Mouse (Mus musculus): Measurements from ENCODE around the gene Spag7.

Gene Spag7

DNA sequence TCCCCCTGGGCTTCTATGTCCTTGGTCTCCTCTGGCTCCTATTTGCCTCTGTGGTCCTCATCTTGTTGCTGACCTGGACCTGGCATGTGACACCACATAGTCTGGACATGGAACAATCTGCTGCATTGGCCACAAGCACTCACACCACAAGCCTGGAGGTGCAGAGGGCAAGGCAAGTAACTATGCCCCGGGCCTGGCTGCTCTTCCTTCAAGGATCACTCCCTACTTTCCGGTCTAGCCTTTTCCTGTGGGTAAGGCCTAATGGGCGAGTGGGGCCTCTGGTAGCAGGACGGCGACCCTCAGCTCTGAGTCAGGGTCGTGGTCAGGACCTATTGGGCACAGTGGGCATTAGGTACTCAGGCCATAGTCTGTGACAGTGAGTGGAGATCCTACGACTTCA, 28.0 kb downstream of the Spag7 start:
- DNase-seq (ENCODE audit: low spot score): no peak

DNA sequence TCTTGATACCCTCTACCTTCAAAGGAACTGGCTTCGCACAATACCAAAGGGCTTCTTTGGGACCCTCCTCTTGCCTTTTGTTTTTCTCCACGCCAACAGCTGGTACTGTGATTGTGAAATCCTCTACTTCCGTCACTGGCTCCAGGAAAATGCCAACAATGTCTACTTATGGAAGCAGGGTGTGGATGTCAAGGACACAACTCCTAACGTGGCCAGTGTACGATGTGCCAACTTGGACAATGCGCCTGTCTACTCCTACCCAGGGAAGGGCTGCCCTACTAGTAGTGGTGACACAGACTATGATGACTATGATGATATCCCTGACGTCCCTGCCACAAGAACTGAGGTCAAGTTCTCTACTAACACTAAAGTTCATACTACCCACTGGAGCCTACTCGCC, 29.2 kb downstream of the Spag7 start:
- no peak for DNase-seq (ENCODE audit: low spot score)

DNA sequence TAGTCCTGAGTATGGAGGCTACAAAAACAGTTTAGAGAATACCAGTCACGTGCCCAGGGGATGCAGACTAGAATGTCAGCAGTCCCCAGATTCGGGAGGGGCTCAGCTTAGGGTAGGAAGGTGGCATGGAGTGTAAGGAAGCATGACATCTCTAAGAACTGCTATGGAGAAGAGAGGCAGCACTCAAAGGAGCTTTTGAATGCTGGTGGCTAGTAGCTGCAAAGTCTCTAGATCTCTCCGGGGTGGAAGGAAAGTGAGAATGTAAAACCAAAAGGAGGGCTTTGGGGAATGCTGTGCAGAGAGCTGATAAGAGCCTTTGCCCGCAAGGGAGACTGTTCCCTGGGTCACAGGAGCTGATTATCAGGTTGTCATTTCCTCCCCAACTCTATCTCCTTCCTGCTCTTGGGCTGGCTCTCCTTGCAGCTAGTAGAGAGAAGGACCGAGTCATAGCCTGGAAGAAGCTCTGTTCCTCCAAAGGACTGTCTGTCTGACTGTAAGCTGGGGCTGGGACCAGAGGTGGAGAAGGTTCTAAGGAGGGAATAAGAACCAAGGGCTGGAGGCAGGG, 30.4 kb downstream of the Spag7 start, which contains the start of gene Gp1ba:
Gene Gp1ba (plus strand): TSS at position 409 of the 565 bp plus-strand sequence.
- no peak for DNase-seq (ENCODE audit: low spot score)

DNA sequence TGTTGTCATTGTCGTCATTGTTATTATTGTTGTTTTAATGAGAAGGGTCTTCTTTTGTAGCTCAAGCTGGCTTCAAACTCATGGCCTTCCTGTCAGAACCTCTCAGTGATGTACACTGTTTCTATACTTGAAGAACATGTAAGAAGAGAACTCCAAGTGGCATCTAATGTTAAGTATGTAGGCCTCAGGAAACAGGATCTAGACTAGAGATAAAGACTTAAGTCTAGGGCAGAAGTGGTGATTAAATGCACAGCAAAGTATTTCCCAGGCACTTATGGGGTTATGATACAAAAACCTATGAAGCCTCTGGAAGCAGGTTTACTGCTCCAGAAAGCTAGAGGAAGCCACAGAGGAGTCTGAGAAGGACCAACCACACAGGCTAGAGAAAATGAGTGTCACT, 30.9 kb downstream of the Spag7 start:
- no peak for DNase-seq (ENCODE audit: low spot score)

DNA sequence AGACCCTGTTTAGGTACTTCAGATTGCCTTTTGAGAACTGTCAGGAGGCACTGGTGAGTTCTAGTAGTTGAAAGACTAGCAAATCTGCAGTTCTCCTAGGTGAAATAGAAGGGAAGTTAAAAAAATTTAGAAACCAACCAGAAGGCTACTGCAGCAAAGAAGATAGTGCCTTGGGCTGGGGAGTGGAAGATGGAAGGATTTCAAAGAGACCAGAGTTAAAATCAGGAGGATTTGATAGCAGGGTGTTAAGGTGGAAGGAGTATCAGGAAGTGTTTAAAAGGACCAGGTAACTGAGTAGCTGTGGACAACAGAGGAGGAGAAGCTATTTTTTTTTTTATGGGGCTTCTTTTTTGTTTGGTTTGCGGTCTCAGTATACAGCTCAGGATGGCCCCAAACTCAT, 31.5 kb downstream of the Spag7 start:
- DNase-seq (ENCODE audit: low spot score): no peak

DNA sequence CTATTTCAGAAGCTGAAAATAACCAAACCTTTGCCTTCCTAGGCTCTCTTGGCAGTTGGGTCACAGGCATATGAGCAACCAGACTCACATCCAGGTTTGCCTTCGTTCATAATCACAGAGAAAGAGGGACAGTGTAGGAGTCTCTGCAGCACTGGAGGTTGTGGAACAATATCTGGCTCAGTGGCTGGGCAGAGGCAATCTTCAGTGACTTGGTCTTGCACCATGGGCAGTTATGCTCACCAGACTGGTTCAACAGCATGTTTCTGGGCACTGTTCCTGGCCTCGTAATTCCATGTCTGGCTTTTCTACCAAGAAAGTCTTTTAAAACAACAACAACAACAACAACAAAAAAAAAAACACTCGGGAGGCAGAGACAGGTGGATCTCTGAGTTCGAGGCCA, 33.6 kb downstream of the Spag7 start:
- DNase-seq (ENCODE audit: low spot score): no peak

DNA sequence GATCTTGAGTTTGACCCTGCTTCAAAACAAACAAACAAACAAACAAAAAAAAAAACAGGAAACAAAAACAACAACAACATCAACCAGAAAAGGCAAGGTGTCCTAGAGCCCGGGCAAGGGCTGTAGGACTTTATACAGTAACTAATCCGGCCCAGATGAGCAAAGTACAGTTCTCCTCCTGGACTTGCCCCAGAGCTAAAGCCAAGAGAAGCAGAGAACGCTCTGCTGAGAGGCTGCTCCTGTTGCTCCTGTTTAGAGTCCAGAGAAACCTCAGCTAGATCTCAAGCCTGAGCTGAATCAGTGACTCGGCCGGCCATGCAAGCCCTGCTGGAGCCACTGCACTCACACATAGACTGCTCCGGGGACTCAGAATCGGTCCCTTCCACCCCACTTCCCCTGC, 39.1 kb downstream of the Spag7 start:
- no peak for DNase-seq (ENCODE audit: low spot score)

DNA sequence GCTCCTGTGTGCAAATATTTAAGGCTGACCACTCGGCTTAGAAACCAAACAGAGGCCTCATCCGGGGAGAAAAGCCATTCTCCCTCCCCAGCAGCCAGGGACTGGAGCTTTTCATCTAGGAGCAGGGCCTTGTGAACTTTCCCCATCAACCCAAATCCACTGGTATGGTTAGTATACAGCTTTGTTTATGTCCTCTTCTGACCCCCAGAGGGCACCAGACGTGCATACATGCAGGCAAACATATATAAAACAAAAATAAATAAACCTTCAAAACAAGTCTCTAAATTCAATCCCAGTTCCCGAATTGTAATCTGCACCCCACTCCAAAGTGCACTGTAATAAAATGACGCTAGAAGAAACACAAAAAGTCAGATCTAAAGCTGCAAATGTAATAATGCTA, 39.7 kb downstream of the Spag7 start:
- peak; percentile 29 for DNase-seq (ENCODE audit: low spot score)

DNA sequence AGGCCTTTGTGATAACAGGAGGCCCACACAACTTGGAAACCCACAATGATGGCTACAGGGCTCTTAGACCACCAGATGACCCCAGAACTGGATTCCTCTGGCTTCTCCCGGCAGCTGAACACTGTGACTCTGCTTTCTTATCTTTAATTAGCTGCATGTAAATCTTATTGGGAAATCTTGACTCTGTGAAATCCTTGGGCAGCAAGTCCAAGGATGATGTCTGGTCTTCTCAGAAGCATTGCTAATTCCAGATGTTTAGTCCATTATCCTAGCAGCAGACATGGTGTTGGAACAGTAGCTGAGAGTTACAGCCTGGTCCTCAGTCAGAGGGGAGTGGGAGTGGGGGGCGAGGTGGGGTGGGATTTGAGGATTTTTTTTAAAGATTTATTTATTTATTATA, 40.8 kb downstream of the Spag7 start:
- DNase-seq (ENCODE audit: low spot score): no peak

DNA sequence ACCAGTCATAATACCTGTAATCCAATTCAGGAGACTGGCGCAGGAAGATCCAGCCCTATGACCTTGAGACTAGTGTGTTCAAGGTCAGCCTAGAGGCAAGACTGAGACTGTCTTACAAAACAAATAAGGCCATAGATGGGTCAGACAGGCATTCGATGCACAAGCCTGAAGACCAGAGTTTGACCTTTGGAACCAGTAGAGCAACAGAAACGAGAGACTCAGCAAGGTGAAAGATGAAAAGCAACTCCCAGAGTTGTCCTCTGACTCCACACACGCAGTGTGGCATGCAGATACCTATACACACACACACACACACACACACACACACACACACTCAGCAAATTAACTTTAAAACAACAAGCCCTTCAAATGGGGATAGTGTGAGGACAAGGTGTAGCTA, 42.3 kb downstream of the Spag7 start:
- no peak for DNase-seq (ENCODE audit: low spot score)

DNA sequence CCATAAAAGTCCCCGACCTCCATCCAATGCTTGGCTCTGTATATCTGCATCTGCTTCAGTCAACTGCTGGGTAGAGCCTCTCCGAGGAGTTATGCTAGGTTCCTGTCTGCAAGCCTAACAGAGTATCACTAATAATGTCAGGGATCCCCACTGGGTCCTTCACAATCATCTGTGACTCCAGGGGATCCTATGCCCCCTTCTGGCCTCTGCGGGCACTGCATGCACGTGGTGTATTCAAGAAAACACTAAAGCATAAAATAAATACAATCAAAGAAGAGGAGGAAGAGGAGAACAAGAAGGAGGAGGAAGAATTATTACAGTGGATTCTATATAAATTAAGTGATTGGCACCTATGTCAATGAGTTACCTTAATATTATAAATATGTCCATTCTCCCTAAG, 43.7 kb downstream of the Spag7 start:
- DNase-seq (ENCODE audit: low spot score): peak; percentile 77

DNA sequence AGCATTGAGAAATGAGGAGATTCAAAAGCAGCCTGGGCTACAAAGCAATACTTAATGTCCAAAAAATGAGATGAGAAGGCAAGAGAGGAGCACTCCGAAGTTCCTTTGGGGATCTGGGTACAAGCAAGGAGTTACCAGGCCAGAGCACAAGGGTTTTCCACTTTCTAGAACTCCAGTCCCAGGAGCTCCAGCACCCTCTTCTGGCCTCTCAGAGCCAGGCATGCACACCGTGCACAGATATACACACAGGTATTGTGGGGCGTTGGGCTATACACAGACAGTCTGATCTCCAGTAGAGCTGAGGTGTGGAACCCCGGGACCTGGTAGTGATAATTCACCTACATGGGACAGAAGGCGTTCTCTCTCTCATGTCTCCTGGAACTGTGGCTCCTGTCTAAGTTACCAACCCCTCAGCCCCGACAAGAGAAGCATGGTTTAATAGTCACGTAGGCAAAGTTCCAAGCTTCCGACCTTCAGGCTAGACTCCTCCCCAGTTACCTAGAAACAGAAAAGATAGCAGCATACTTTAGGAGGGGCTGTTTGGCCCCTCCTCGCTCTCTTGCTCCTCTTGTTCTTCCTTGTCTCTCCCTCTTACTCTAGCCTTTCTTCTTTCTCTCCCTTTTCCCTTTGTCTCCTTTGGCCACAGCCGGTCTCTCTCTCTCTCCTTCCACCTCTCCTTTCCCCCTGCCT, 46.0 kb downstream of the Spag7 start:
- DNase-seq (ENCODE audit: low spot score): no peak

DNA sequence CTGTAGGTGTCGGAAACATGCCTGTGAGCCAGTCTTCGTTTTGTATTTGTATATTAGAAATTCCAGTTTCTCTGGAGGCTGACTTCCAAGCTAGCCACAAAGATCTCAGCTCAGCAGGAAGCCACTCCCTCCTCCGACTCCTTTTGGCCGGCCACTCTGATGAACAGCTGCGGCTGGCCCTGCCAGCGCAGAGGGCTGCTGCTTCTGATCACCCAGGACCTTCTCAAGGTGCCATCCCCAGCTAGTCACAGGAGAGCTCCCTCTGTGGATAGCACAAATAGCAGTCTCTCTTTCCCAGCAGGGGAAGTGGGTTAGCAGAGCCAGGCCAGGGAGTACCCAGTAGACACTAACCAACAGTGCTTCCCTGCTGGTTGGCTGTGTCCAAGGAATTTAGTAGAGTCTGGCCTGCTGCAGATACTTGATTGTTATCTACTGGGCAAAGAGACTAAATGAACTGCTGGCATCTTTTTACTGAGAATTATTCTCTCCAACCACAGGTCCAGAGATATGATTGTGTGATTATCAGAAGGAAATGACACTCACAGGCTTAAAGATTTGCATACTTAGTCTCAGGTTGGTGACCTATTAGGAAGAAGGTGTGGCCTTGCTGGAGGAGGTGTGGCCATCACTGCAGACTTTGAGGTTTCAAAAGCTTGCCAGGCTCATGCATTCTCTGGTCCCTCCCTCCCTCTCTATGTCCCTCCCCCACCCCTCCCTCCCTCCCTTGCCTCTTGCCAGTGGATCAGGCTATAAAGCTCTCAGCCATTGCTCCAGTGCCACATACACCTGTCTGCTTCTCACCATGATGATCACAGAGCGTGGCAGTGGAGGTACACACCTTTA, 47.0 kb downstream of the Spag7 start:
- DNase-seq (ENCODE audit: low spot score): no peak

DNA sequence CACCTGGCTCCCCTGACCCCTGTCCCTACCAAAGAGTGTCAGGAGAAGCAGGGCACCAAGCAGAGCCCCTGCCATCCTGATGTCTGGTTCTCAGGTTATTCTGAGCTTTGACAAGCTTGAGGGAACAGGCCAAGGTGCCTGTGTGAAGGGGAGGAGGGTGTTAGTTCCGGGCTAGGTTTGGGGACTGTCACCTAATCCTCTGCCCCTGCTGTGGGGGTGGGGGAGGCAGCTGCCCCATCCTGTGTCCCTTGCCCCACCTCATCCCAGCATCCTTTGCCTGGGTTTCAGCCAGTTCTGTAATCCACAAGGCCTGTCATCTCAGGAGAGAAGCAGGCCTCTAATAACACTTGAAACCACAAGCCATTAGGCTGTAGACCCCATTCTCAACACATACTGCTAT, 50.1 kb downstream of the Spag7 start, which contains the start of gene Chrne:
Gene Chrne (minus strand): TSS at position 116 of the 400 bp plus-strand sequence.
- no peak for DNase-seq (ENCODE audit: low spot score)

DNA sequence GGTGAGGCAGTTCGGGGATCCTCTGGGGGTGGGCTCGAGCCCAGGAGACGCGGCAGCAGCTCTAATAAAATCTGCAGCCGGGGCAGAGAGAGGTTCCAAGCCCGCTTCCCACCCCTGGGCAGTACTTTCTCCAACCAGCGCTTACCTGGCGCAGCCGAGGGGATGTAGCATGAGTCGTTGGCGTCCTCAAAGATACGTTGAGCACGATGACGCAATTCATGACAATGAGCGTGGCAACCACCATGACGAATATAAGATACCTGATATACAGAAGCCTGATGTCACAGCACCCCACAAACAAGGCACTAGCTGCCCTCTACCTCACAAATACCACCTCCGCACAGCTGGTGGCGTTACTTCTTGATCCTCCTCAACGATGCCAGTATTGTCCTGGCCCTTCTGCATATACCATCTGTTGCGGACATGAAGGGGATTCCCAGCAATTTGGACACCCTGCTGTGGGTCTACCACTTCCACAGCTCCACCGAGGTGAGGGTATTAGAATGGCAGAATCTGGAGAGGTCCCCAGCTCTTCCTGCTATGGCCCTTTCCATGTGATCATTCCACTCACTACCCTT, 53.6 kb downstream of the Spag7 start, which contains the start of gene 4930544D05Rik:
Gene 4930544D05Rik (plus strand): TSS at position 333 of the 578 bp plus-strand sequence.
- peak; percentile 17 for DNase-seq (ENCODE audit: low spot score)

DNA sequence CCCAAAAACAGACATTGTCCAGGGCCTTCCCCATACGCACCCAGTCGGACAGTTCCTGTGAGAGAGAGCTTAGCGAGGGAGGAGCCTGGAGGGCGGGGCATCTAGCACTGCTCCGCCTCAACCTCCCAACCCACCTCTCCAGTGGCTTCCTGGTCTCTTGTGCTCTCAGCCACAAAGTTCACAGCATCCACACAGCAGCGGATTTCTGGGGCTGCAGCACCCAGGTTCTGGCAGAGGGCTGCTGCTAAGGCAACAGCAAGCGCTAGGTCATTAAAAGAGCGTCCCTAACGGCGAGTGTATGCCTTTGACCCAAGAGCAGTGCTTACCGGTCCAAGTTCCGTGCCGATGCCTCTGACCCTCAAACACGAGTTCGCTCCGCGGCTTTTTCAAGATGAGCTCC, 54.1 kb downstream of the Spag7 start:
- peak; percentile 76 for DNase-seq (ENCODE audit: low spot score)
